Mouse (Mus musculus): ENCODE data around the gene Hist1h2ag. TPM values are rescaled to one million over a fixed set of nuclear protein-coding genes. Genes with fewer than 3 reads are reported as not detected.
A peak's percentile ranks its signal among the peaks of the same experiment; 100 is the strongest.

The Hist1h2ag gene
- total and polyA plus RNA-seq, 2 experiments from 2014 or later = 4.8 to 193 TPM

DNA sequence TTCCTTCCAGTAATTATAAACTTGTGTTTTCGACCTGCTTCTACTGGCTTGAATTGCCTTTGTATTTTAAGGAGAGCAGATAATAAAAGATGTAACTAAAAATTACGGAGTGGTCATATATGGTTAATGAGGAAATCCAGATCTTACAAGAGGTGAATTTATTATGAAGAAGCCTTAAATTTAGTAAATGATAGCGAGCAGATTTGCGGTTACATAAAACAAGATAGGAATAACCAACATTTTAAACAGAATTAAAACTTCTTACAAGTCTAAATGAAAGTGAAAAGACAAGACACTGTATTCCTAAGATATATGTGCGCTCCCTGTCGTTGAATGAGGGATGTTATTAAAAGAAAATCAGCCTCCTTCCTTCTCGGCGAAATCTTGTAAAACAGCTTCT lies 47.8 kb downstream of the Hist1h2ag start:
- H3K9ac ChIP-seq = no peak overlapping the region
- TF ChIP-seq CTCF (IDR thresholded peaks at IDR 0.05; ENCODE audit: low read depth) = no peak
- DNase-seq = peak; percentile 60
- peaks cover 56% of the 10 kb centered on the region for H3K27me3 ChIP-seq (ENCODE audit: insufficient read depth, low read length)
- no peak for ATAC-seq
- H3K4me2 ChIP-seq (ENCODE audit: low read depth) = peak overlapping the region; percentile 29; the same call in 1 of the 2 replicates
- no peaks in the 10 kb centered on the region for H3K36me3 ChIP-seq (ENCODE audit: insufficient read depth)
- no peak overlapping the region for H3K27ac ChIP-seq (ENCODE audit: low read depth, low read length)
- H3K9me3 ChIP-seq (ENCODE audit: low read length) = no peaks in the 10 kb centered on the region
- no peak overlapping the region for H3K4me3 ChIP-seq (ENCODE audit: low read depth, low read length)
- 5% methylated on average over 8 of the region's 8 CpGs for WGBS
- 0 out of 2 replicates have a peak, but pooled peaks cover 3% of the 10 kb centered on the region for H3K4me1 ChIP-seq (ENCODE audit: insufficient read depth)

- ATAC-seq (no peak), DNase-seq (peak; percentile 55)
- Histone ChIP-seq H3K9ac (no peak overlapping the region), H3K27ac (ENCODE audit: low read depth, low read length) (no peak overlapping the region), H3K4me3 (ENCODE audit: low read depth, low read length) (no peak overlapping the region), H3K27me3 (ENCODE audit: insufficient read depth, low read length) (peaks cover 48% of the 10 kb centered on the region), H3K4me2 (ENCODE audit: low read depth) (no peak overlapping the region), H3K36me3 (ENCODE audit: insufficient read depth) (no peaks in the 10 kb centered on the region), H3K9me3 (ENCODE audit: low read length) (no peaks in the 10 kb centered on the region), H3K4me1 (ENCODE audit: insufficient read depth) (0 out of 2 replicates have a peak, but pooled peaks cover 3% of the 10 kb centered on the region)
- no peak for TF ChIP-seq CTCF (IDR thresholded peaks at IDR 0.05; ENCODE audit: low read depth)
- WGBS = 2% methylated on average over 22 of the region's 22 CpGs
Observed at GRCm38 (mm10) chr13:21993957-21994738, 48.6 kb downstream of the Hist1h2ag start.

GRCm38 (mm10) chr13:21992550-21992949 lies 50.2 kb downstream of the Hist1h2ag start:
- ATAC-seq (no peak), DNase-seq (no peak)
- no peaks in the 10 kb centered on the region for H3K36me3 ChIP-seq (ENCODE audit: insufficient read depth)
- H3K27ac ChIP-seq (ENCODE audit: low read depth, low read length) = no peak overlapping the region
- H3K4me3 ChIP-seq (ENCODE audit: low read depth, low read length) = no peak overlapping the region
- no peak for TF ChIP-seq CTCF (IDR thresholded peaks at IDR 0.05; ENCODE audit: low read depth)
- H3K4me2 ChIP-seq (ENCODE audit: low read depth) = no peak overlapping the region
- peaks cover 33% of the 10 kb centered on the region for H3K27me3 ChIP-seq (ENCODE audit: insufficient read depth, low read length)
- 0 out of 2 replicates have a peak, but pooled peaks cover 3% of the 10 kb centered on the region for H3K4me1 ChIP-seq (ENCODE audit: insufficient read depth)
- 87% methylated on average over 5 of the region's 5 CpGs for WGBS
- H3K9ac ChIP-seq = no peak overlapping the region
- H3K9me3 ChIP-seq (ENCODE audit: low read length) = no peaks in the 10 kb centered on the region

Small RNA genes within 50 kb of the gene (microRNA-seq; reads per million reads assigned to microRNA genes)
- gene Gm26300 (0 reads per million in 2 experiments), gene Gm44390 (0 reads per million in 2 experiments), gene Gm44486 (0 reads per million in 2 experiments)

Other genes starting within 250 kb of the Hist1h2ag start
- gene Hist1h2bq, start 232.7 kb downstream of the Hist1h2ag start, total RNA-seq (2014; rRNA removed) = 214 and 268 TPM in 2 replicates
- gene Hist1h2bq, start 232.7 kb downstream of the Hist1h2ag start, polyA plus RNA-seq (2015; fragmentation: Nextera tagmentation; extraction: Ambion mirVana) = 4.6 and 5.2 TPM in 2 replicates
- gene Hist1h2ao, start 232.5 kb downstream of the Hist1h2ag start, total RNA-seq (2014; rRNA removed) = 1.0 TPM in 1 of 2 replicates, not detected in the other
- 1.6 TPM in 1 of 2 replicates, not detected in the other for gene Hist1h2ao, start 232.5 kb downstream of the Hist1h2ag start, polyA plus RNA-seq (2015; fragmentation: Nextera tagmentation; extraction: Ambion mirVana)
- gene Hist1h4m, start 231.2 kb downstream of the Hist1h2ag start, total RNA-seq (2014; rRNA removed) = 1.3 and 1.7 TPM in 2 replicates
- not detected in 2 replicates for gene Hist1h4m, start 231.2 kb downstream of the Hist1h2ag start, polyA plus RNA-seq (2015; fragmentation: Nextera tagmentation; extraction: Ambion mirVana)
- 2,245 and 2,544 TPM in 2 replicates for gene Hist1h4n, start 210.7 kb downstream of the Hist1h2ag start, total RNA-seq (2014; rRNA removed)
- 2.4 and 5.0 TPM in 2 replicates for gene Hist1h4n, start 210.7 kb downstream of the Hist1h2ag start, polyA plus RNA-seq (2015; fragmentation: Nextera tagmentation; extraction: Ambion mirVana)
- 584 and 748 TPM in 2 replicates for gene Hist1h2ap, start 209.4 kb downstream of the Hist1h2ag start, total RNA-seq (2014; rRNA removed)
- gene Hist1h2ap, start 209.4 kb downstream of the Hist1h2ag start, polyA plus RNA-seq (2015; fragmentation: Nextera tagmentation; extraction: Ambion mirVana) = 655 and 1,288 TPM in 2 replicates
- 158 and 260 TPM in 2 replicates for gene Hist1h2br, start 209.2 kb downstream of the Hist1h2ag start, total RNA-seq (2014; rRNA removed)
- gene Hist1h2br, start 209.2 kb downstream of the Hist1h2ag start, polyA plus RNA-seq (2015; fragmentation: Nextera tagmentation; extraction: Ambion mirVana) = 4.6 and 4.9 TPM in 2 replicates
- gene Zfp184, start 97.8 kb downstream of the Hist1h2ag start, total RNA-seq (2014; rRNA removed) = 20.7 and 21.6 TPM in 2 replicates
- 15.3 and 17.2 TPM in 2 replicates for gene Zfp184, start 97.8 kb downstream of the Hist1h2ag start, polyA plus RNA-seq (2015; fragmentation: Nextera tagmentation; extraction: Ambion mirVana)
- 0.38 TPM in 1 of 2 replicates, not detected in the other for gene Pom121l2, start 61.8 kb downstream of the Hist1h2ag start, total RNA-seq (2014; rRNA removed)
- not detected in 2 replicates for gene Pom121l2, start 61.8 kb downstream of the Hist1h2ag start, polyA plus RNA-seq (2015; fragmentation: Nextera tagmentation; extraction: Ambion mirVana)
- not detected in 2 replicates for gene Prss16, start 33.2 kb downstream of the Hist1h2ag start, total RNA-seq (2014; rRNA removed)
- not detected in 2 replicates for gene Prss16, start 33.2 kb downstream of the Hist1h2ag start, polyA plus RNA-seq (2015; fragmentation: Nextera tagmentation; extraction: Ambion mirVana)
- gene Hist1h2ah, start 7.4 kb downstream of the Hist1h2ag start, total RNA-seq (2014; rRNA removed) = 9.2 and 47.2 TPM in 2 replicates
- 1.6 and 1.9 TPM in 2 replicates for gene Hist1h2ah, start 7.4 kb downstream of the Hist1h2ag start, polyA plus RNA-seq (2015; fragmentation: Nextera tagmentation; extraction: Ambion mirVana)
- 233 and 262 TPM in 2 replicates for gene Hist1h2bk, start 7.1 kb downstream of the Hist1h2ag start, total RNA-seq (2014; rRNA removed)
- 0.40 TPM in 1 of 2 replicates, not detected in the other for gene Hist1h2bk, start 7.1 kb downstream of the Hist1h2ag start, polyA plus RNA-seq (2015; fragmentation: Nextera tagmentation; extraction: Ambion mirVana)
- 26.4 and 44.9 TPM in 2 replicates for gene Hist1h4i, start 1.6 kb downstream of the Hist1h2ag start, total RNA-seq (2014; rRNA removed)
- 4.2 and 5.8 TPM in 2 replicates for gene Hist1h4i, start 1.6 kb downstream of the Hist1h2ag start, polyA plus RNA-seq (2015; fragmentation: Nextera tagmentation; extraction: Ambion mirVana)
- gene Hist1h2bj, start 270 bp upstream of the Hist1h2ag start, total RNA-seq (2014; rRNA removed) = 246 and 305 TPM in 2 replicates
- gene Hist1h2bj, start 270 bp upstream of the Hist1h2ag start, polyA plus RNA-seq (2015; fragmentation: Nextera tagmentation; extraction: Ambion mirVana) = 1.6 and 3.7 TPM in 2 replicates
- gene Vmn1r188, start 41.5 kb upstream of the Hist1h2ag start, total RNA-seq (2014; rRNA removed) = not detected in 2 replicates
- not detected in 2 replicates for gene Vmn1r188, start 41.5 kb upstream of the Hist1h2ag start, polyA plus RNA-seq (2015; fragmentation: Nextera tagmentation; extraction: Ambion mirVana)
- gene Vmn1r189, start 62.9 kb upstream of the Hist1h2ag start, total RNA-seq (2014; rRNA removed) = not detected in 2 replicates
- not detected in 2 replicates for gene Vmn1r189, start 62.9 kb upstream of the Hist1h2ag start, polyA plus RNA-seq (2015; fragmentation: Nextera tagmentation; extraction: Ambion mirVana)
- not detected in 2 replicates for gene Vmn1r191, start 141.0 kb upstream of the Hist1h2ag start, total RNA-seq (2014; rRNA removed)
- not detected in 2 replicates for gene Vmn1r191, start 141.0 kb upstream of the Hist1h2ag start, polyA plus RNA-seq (2015; fragmentation: Nextera tagmentation; extraction: Ambion mirVana)
- not detected in 2 replicates for gene Vmn1r192, start 148.2 kb upstream of the Hist1h2ag start, total RNA-seq (2014; rRNA removed)
- not detected in 2 replicates for gene Vmn1r192, start 148.2 kb upstream of the Hist1h2ag start, polyA plus RNA-seq (2015; fragmentation: Nextera tagmentation; extraction: Ambion mirVana)
- gene Vmn1r193, start 180.2 kb upstream of the Hist1h2ag start, total RNA-seq (2014; rRNA removed) = not detected in 2 replicates
- not detected in 2 replicates for gene Vmn1r193, start 180.2 kb upstream of the Hist1h2ag start, polyA plus RNA-seq (2015; fragmentation: Nextera tagmentation; extraction: Ambion mirVana)
- not detected in 2 replicates for gene Vmn1r194, start 201.3 kb upstream of the Hist1h2ag start, total RNA-seq (2014; rRNA removed)
- not detected in 2 replicates for gene Vmn1r194, start 201.3 kb upstream of the Hist1h2ag start, polyA plus RNA-seq (2015; fragmentation: Nextera tagmentation; extraction: Ambion mirVana)
- not detected in 2 replicates for gene Vmn1r195, start 227.6 kb upstream of the Hist1h2ag start, total RNA-seq (2014; rRNA removed)
- not detected in 2 replicates for gene Vmn1r195, start 227.6 kb upstream of the Hist1h2ag start, polyA plus RNA-seq (2015; fragmentation: Nextera tagmentation; extraction: Ambion mirVana)
- gene Vmn1r196, start 247.0 kb upstream of the Hist1h2ag start, total RNA-seq (2014; rRNA removed) = not detected in 2 replicates
- gene Vmn1r196, start 247.0 kb upstream of the Hist1h2ag start, polyA plus RNA-seq (2015; fragmentation: Nextera tagmentation; extraction: Ambion mirVana) = not detected in 2 replicates

All from forebrain, postnatal 0 days (tissue).